Mouse (Mus musculus): ENCODE results near the gene Cd274. TPM values are rescaled to one million over a fixed set of nuclear protein-coding genes. Genes with fewer than 3 reads are reported as not detected.
"Not testable (repeated sequence)": the region's sequence is repeated elsewhere in the genome, so short reads cannot be mapped to it uniquely, and the experiment has no call there.

The Cd274 gene
- total RNA-seq, 2 experiments from 2014 or later = 0.59 to 0.71 TPM

DNA sequence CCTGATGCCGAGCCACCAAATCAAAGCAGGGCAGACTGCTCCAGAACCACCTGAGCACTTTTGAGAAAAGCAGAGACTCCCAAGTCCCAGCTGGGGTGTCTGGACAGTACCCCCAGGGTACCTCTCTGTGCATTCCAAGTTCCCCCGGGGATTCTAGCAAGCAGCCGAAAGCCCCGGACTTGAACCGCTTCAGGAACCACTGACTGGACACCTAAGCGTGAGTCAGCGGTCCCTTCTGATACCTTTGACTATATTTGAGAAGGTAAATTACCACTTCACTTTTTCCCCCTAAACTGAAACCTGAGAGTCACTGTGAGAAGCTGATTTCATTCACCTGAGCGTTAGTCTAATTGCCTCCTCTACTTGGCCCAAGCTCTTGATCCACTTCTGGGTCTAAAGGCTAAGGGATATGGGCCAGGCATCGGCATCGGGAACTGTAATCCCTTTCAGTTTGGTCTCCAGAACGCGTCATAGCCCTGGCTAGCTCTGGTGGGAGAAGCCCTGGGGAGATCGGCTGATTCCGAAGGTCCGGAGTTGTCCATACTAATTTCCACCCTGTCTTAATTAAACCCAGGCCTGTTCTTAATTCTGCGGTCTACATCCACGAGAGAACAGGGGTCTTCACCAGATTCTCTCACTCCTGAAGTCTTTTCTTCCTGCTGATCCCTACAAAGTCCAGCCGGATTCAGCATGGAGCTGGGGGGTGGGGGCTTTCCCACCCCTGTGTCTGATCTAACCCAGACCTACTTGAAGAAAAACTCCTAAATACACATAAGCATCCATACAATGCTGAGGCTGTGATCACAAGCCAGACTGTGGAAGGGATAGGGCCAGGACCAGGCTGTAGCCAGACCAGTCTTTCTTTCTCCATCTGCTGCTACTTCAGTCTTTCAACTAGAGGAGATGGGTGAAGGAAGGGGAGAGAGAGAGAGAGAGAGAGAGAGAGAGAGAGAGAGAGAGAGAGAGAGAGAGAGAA is 39.1 kb downstream of the Cd274 start:
- no peak for TF ChIP-seq CTCF (IDR thresholded peaks at IDR 0.05)
- DNase-seq = peak; percentile 28
- H3K27ac ChIP-seq = no peak overlapping the region
- intact Hi-C loops (cut with DNase I) = no loop called here
- no peak overlapping the region for H3K4me3 ChIP-seq

GRCm38 (mm10) chr19:29410619-29411018 is 43.4 kb downstream of the Cd274 start, which contains the start of gene Pdcd1lg2:
Pdcd1lg2 (plus strand) TSS chr19:29410919.
- DNase-seq = no peak

GRCm38 (mm10) chr19:29412476-29413420 is 45.5 kb downstream of the Cd274 start:
- Histone ChIP-seq H3K27ac (peak overlapping the region; percentile 63), H3K4me3 (no peak overlapping the region)
- DNase-seq = peak; percentile 26
- intact Hi-C loops (cut with DNase I) = no loop called here
- no peak for TF ChIP-seq CTCF (IDR thresholded peaks at IDR 0.05)

More at GRCm38 (mm10) chr19:29410619-29411018, 43.4 kb downstream of the Cd274 start, which contains the start of gene Pdcd1lg2:
- H3K27ac ChIP-seq = no peak within 1 kb of the TSS
- no peak within 1 kb of the TSS for H3K4me3 ChIP-seq
- no peak for TF ChIP-seq CTCF (IDR thresholded peaks at IDR 0.05)
- intact Hi-C loops (cut with DNase I) = no loop called here

DNA sequence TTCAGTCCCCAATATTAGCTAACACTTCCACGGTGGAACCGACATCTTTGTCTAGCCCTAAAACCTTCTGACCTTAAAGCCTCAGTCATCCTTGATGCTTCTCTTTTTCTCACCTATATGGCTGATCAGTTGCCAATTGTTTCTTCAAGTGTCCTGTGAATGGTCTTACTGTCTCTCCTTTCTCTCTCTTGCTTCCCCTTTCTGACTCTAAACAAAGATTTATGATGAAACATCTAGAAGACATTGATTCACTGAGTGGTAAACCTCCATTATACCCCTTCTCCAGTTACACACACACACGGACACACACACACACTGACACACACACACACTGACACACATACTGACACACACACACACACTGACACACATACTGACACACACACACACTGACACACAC is 47.3 kb downstream of the Cd274 start:
- intact Hi-C loops (cut with DNase I) = no loop called here

GRCm38 (mm10) chr19:29414917-29415316 is 47.7 kb downstream of the Cd274 start:
- intact Hi-C loops (cut with DNase I); H3K27ac ChIP-seq; DNase-seq; H3K4me3 ChIP-seq: not testable (repeated sequence)

More for the DNA sequence above, 47.3 kb downstream of the Cd274 start:
- DNase-seq = no peak
- TF ChIP-seq CTCF (IDR thresholded peaks at IDR 0.05) = no peak
- no peak overlapping the region for H3K27ac ChIP-seq
- no peak overlapping the region for H3K4me3 ChIP-seq

DNA sequence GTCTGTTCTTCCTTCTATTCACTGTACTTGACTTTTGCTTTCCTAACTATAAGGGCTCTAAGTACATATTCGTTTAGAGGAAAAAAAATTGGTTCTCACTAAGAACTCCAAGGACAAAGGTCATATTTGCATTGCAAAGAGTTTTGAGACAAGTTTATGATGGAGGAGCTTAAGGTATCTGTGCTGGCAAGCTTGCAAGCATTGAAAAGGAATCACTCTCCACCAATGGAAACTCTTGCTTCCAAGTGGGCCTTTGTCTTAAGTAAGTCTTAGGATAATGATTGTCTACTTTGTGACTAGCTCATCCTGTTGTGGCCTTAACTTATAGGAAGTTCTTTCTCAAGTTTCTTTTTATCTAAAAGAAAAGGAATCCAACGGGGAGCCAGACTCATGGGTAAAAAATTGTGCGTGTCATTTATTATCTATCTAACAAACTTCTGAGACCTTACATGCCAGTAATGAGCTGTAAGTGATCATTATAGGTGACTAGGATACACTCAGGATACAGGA is 49.2 kb downstream of the Cd274 start:
- TF ChIP-seq CTCF (IDR thresholded peaks at IDR 0.05) = no peak
- Histone ChIP-seq H3K4me3 (no peak overlapping the region), H3K27ac (no peak overlapping the region)
- no peak for DNase-seq
- intact Hi-C loops (cut with DNase I) = no loop called here

DNA sequence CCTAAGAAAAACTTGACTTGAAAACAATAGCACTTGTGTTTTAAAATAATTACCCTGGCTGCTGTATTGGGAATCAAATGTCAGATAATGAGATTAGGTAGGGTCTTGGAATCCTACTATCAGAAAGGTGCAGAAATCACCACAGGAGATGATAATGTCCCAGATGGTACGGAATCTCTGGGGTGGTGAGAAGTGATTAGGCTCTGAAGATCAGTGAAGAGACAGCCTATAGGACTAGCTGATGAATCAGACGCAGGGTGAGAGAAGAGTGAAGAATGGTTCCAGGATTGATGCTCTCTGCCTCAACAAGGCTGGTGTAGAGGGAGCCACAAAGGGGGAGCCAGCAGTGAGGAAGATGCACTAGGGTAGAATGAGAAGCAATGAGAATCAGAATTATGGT is 49.9 kb downstream of the Cd274 start:
- no peak for DNase-seq
- H3K4me3 ChIP-seq = no peak overlapping the region
- intact Hi-C loops (cut with DNase I) = no loop called here
- no peak for TF ChIP-seq CTCF (IDR thresholded peaks at IDR 0.05)
- no peak overlapping the region for H3K27ac ChIP-seq

DNA sequence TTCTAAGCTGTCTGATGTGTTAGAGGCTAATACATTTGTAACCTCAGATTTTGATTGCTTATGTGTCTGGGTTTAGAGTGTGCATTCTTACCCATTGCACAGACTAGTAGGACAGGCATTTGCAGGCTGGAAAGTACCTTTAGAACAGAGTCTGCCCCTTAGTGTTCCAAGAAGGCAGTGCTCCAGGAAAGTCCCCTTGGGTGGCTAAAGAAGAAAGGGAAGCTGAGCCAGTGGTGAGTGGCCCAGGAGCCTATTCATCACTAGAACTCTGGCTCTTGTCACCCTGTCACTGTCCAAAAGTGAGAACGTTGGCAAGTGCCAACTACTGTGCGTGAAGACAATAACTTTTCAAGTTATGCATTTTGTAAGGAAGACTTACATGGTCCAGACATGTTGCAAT is 50.6 kb downstream of the Cd274 start:
- H3K27ac ChIP-seq = peak overlapping the region; percentile 74
- H3K4me3 ChIP-seq = no peak overlapping the region
- intact Hi-C loops (cut with DNase I) = no loop called here
- DNase-seq = no peak
- TF ChIP-seq CTCF (IDR thresholded peaks at IDR 0.05) = no peak

DNA sequence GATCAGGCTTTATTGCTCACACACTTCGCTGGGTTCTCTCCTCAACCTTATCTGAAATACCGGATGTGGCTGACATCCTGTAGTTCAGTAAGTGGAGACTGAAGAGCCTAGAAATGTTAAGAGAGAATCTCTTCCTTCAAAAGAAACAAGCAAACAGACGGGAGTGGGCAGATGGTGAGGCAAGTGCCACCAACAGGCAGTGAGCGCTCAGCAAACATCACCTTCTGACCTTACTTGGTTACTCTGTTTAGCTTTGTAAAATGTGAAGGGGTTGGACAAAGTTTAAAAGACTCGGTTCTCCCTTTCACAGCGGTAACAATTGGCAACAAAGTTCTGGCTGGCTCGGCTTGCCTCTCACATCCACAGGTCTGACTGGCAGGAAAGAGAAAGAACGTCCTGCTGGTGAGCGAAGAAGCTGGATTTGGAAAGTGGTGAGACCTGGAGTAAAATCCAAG is 51.4 kb downstream of the Cd274 start:
- TF ChIP-seq CTCF (IDR thresholded peaks at IDR 0.05) = no peak
- Histone ChIP-seq H3K27ac (peak overlapping the region; percentile 74), H3K4me3 (peak overlapping the region; percentile 27; the same call in 1 of the 2 replicates)
- no peak for DNase-seq
- intact Hi-C loops (cut with DNase I) = no loop called here

DNA sequence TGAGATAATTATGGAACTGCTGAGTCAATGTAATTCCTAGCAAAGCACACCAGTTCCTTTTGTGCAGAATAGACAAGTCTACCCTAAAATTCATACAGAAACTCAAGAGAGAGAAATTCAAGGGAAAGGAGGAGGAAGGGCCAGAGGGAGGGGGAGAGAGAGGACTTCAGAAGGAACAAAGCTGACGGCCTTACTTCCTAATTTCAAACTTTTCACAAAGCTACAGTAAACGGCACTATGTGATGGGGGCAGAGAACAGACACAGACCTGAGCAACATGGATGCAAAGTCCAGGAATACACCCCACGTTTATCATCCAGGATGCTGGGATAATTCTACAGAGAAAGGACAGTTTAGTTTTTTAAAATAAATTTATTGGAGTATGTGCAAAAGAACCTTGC is 52.3 kb downstream of the Cd274 start:
- no peak for DNase-seq
- no peak overlapping the region for H3K4me3 ChIP-seq
- TF ChIP-seq CTCF (IDR thresholded peaks at IDR 0.05) = no peak
- intact Hi-C loops (cut with DNase I) = no loop called here
- peak overlapping the region; percentile 74; the same call in 1 of the 2 replicates for H3K27ac ChIP-seq

DNA sequence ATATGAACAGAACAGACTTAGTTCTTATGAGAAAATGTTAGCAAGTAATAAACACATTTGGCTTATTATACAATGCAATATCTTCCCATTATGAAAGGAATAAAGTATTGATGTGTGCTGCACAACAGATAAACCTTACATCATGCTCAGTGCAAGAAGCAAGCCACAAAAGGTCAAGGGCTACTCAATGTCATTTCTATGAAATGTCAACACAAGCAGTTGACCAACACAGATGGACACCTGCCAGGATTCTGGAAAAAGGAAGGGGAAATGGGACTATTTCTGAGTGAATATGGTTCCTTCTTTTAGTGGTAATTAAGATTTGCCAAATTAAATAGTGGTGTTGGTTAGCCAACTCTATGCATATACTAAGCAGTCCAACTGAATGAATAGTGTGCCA is 52.7 kb downstream of the Cd274 start:
- Histone ChIP-seq H3K27ac (peak overlapping the region; percentile 16; the same call in 1 of the 2 replicates), H3K4me3 (no peak overlapping the region)
- intact Hi-C loops (cut with DNase I) = no loop called here
- DNase-seq = no peak
- TF ChIP-seq CTCF (IDR thresholded peaks at IDR 0.05) = no peak

- intact Hi-C loops (cut with DNase I) = no loop called here
- DNase-seq = no peak
- no peak overlapping the region for H3K4me3 ChIP-seq
- no peak for TF ChIP-seq CTCF (IDR thresholded peaks at IDR 0.05)
- no peak overlapping the region for H3K27ac ChIP-seq
Observed at GRCm38 (mm10) chr19:29420397-29420796, 53.1 kb downstream of the Cd274 start.
